30 mouse cellular contexts compared by ENCODE assay signal in genomic region chr11:58180756-58181155, GRCm38 (mm10). TPM values are rescaled to one million over a fixed set of nuclear protein-coding genes. Genes with fewer than 3 reads are reported as not detected.
DNase-seq lines count a peak whose midpoint lies in the region; ATAC-seq and TF ChIP-seq lines count a peak whose summit lies in the region.
"Had no signal": no experiment of that assay in that cellular context is flagged by ENCODE, and none has a peak within 500 bp of the region (broad histone marks: within the 10 kb centered on the region; RNA-seq: fewer than 3 reads in every experiment).

No protein-coding gene starts in this region.

- H3K9me3 ChIP-seq in heart, embryonic 16.5 days (replicated peaks; ENCODE audit: control insufficient read depth, low read length): no peaks in the 10 kb centered on the region
- H3K9me3 ChIP-seq in heart, embryonic 10.5 days: no peaks in the 10 kb centered on the region
- no peaks in the 10 kb centered on the region for H3K9me3 ChIP-seq in kidney, embryonic 14.5 days (ENCODE audit: control insufficient read depth, low read length)
- H3K9me3 ChIP-seq: embryonic facial prominence, embryonic 10.5 days; embryonic facial prominence, embryonic 15.5 days; forebrain, embryonic 12.5 days; G1E; hindbrain, embryonic 10.5 days; intestine, embryonic 15.5 days; limb, embryonic 13.5 days; liver, embryonic 15.5 days; lung, embryonic 15.5 days; midbrain, embryonic 10.5 days; midbrain, embryonic 15.5 days had no signal

- no peak for DNase-seq in heart, embryonic 10.5 days (ENCODE audit: low spot score)
- peak; percentile 80 for DNase-seq in kidney, adult 2 months
- no peak for DNase-seq in spleen, adult 2 months (ENCODE audit: low read depth in 1 of 2, low spot score in 2 of 2)
- no peak for DNase-seq in spleen, postnatal 14 days (ENCODE audit: low spot score in 2 of 2)
- peak; percentile 54 to 67 for DNase-seq in kidney, postnatal 36 days
- no peak for DNase-seq in thymus, adult 18-20 months
- DNase-seq: adrenal gland, postnatal 10 days; cerebellum, adult 8-10 months; cerebellum, postnatal 25 days; forebrain, postnatal 0 days; heart, postnatal 14 days; layer of hippocampus, adult 9-11 months; right cerebral cortex, adult 18-20 months; spleen, adult 18-20 months had no signal

- ATAC-seq in heart, embryonic 16.5 days (replicated peaks; ENCODE audit: extremely low read depth, insufficient read depth, low FRiP score): no peak
- no peak for ATAC-seq in kidney, embryonic 14.5 days (ENCODE audit: low FRiP score, low TSS enrichment)
- ATAC-seq: forebrain, postnatal 0 days; hindbrain, embryonic 16.5 days; intestine, embryonic 15.5 days; midbrain, embryonic 15.5 days; Patski had no signal

- no peak for TF ChIP-seq POLR2A in kidney, adult 2 months (IDR thresholded peaks at IDR 0.05; ENCODE audit: low read depth, low read length)
- no peak for TF ChIP-seq POLR2A in spleen, adult 2 months (IDR thresholded peaks at IDR 0.05; ENCODE audit: low read depth, low read length)

- H3K36me3 ChIP-seq in heart, embryonic 16.5 days (ENCODE audit: control insufficient read depth, insufficient read depth): peaks cover 20% of the 10 kb centered on the region
- H3K36me3 ChIP-seq in heart, embryonic 10.5 days: peaks cover 39% of the 10 kb centered on the region
- H3K36me3 ChIP-seq in kidney, adult 2 months (ENCODE audit: control insufficient read depth, insufficient read depth, low read length): no peaks in the 10 kb centered on the region
- peaks cover 33% of the 10 kb centered on the region for H3K36me3 ChIP-seq in kidney, embryonic 14.5 days (ENCODE audit: control insufficient read depth, insufficient read depth, low read length)
- peaks cover 15% of the 10 kb centered on the region for H3K36me3 ChIP-seq in spleen, adult 2 months (ENCODE audit: control insufficient read depth, insufficient read depth, low read length)

- peaks cover 6% of the 10 kb centered on the region; the same call in 1 of the 2 replicates for H3K4me1 ChIP-seq in heart, embryonic 16.5 days (ENCODE audit: control insufficient read depth, insufficient read depth, low read length)
- 0 out of 2 replicates have a peak, but pooled peaks cover 3% of the 10 kb centered on the region for H3K4me1 ChIP-seq in heart, embryonic 10.5 days
- no peaks in the 10 kb centered on the region; the same call in 1 of the 2 replicates for H3K4me1 ChIP-seq in kidney, adult 2 months (ENCODE audit: control insufficient read depth, insufficient read depth, low read length)
- no peaks in the 10 kb centered on the region for H3K4me1 ChIP-seq in kidney, embryonic 14.5 days (ENCODE audit: control insufficient read depth, insufficient read depth, low read length)
- H3K4me1 ChIP-seq in spleen, adult 2 months (ENCODE audit: control insufficient read depth, insufficient read depth, insufficient read length): peaks cover 13% of the 10 kb centered on the region
- H3K4me1 ChIP-seq: embryonic facial prominence, embryonic 15.5 days; forebrain, embryonic 12.5 days; hindbrain, embryonic 10.5 days; intestine, embryonic 15.5 days; limb, embryonic 13.5 days; liver, embryonic 15.5 days; lung, embryonic 15.5 days; midbrain, embryonic 10.5 days; midbrain, embryonic 15.5 days had no signal

- H3K4me3 ChIP-seq in heart, embryonic 16.5 days (ENCODE audit: low read length): no peak overlapping the region
- H3K4me3 ChIP-seq in heart, embryonic 10.5 days: no peak overlapping the region
- no peak overlapping the region for H3K4me3 ChIP-seq in kidney, adult 2 months (ENCODE audit: insufficient read depth, low read depth, low read length)
- H3K4me3 ChIP-seq in kidney, embryonic 14.5 days (ENCODE audit: low read length): no peak overlapping the region
- no peak overlapping the region for H3K4me3 ChIP-seq in spleen, adult 2 months (ENCODE audit: extremely low read depth, insufficient read depth, insufficient read length)
- H3K4me3 ChIP-seq: embryonic facial prominence, embryonic 10.5 days; embryonic facial prominence, embryonic 15.5 days; forebrain, embryonic 12.5 days; hindbrain, embryonic 10.5 days; intestine, embryonic 15.5 days; limb, embryonic 13.5 days; liver, embryonic 15.5 days; lung, embryonic 15.5 days; midbrain, embryonic 10.5 days; midbrain, embryonic 15.5 days had no signal

- 0 out of 2 replicates have a peak overlapping the region, but pooled peaks have one; percentile 43 for H3K27ac ChIP-seq in heart, embryonic 16.5 days (ENCODE audit: low read length)
- no peak overlapping the region for H3K27ac ChIP-seq in heart, embryonic 10.5 days
- no peak overlapping the region for H3K27ac ChIP-seq in kidney, adult 2 months (ENCODE audit: insufficient read depth, low read depth, low read length)
- H3K27ac ChIP-seq in kidney, embryonic 14.5 days (ENCODE audit: low read depth, low read length): no peak overlapping the region
- 0 out of 2 replicates have a peak overlapping the region, but pooled peaks have one; percentile 5 for H3K27ac ChIP-seq in spleen, adult 2 months (ENCODE audit: insufficient read depth, low read length)
- H3K27ac ChIP-seq: embryonic facial prominence, embryonic 10.5 days; embryonic facial prominence, embryonic 15.5 days; forebrain, embryonic 12.5 days; hindbrain, embryonic 10.5 days; intestine, embryonic 15.5 days; limb, embryonic 13.5 days; liver, embryonic 15.5 days; lung, embryonic 15.5 days; midbrain, embryonic 10.5 days; midbrain, embryonic 15.5 days had no signal

- WGBS in heart, embryonic 16.5 days: 85% methylated on average over 7 of the region's 7 CpGs
- 91% methylated on average over 7 of the region's 7 CpGs for WGBS in heart, embryonic 10.5 days
- WGBS in kidney, adult 2 months: 62% methylated on average over 7 of the region's 7 CpGs
- 88% methylated on average over 7 of the region's 7 CpGs for WGBS in kidney, embryonic 14.5 days
- 95% methylated on average over 7 of the region's 7 CpGs for WGBS in spleen, adult 2 months

- no peaks in the 10 kb centered on the region for H3K27me3 ChIP-seq in heart, embryonic 16.5 days (ENCODE audit: control insufficient read depth, insufficient read depth, low read length)
- no peaks in the 10 kb centered on the region for H3K27me3 ChIP-seq in heart, embryonic 10.5 days (ENCODE audit: insufficient read depth, poor library complexity, severe bottlenecking)
- no peaks in the 10 kb centered on the region for H3K27me3 ChIP-seq in kidney, adult 2 months (replicated peaks; ENCODE audit: control insufficient read depth, insufficient read depth, low read length)
- H3K27me3 ChIP-seq in kidney, embryonic 14.5 days (ENCODE audit: control insufficient read depth, insufficient read depth, low read length): no peaks in the 10 kb centered on the region
- H3K27me3 ChIP-seq in spleen, adult 2 months (ENCODE audit: control insufficient read depth, insufficient read depth, low read length): no peaks in the 10 kb centered on the region
- H3K27me3 ChIP-seq: embryonic facial prominence, embryonic 15.5 days; forebrain, embryonic 12.5 days; intestine, embryonic 15.5 days; limb, embryonic 13.5 days; liver, embryonic 15.5 days; lung, embryonic 15.5 days; midbrain, embryonic 15.5 days; Patski had no signal

- TF ChIP-seq CTCF in kidney, adult 2 months (conservative IDR thresholded peaks at IDR 0.05; ENCODE audit: insufficient read depth, insufficient read length, low read depth, low read length): no peak
- no peak for TF ChIP-seq CTCF in spleen, adult 2 months (IDR thresholded peaks at IDR 0.05; ENCODE audit: extremely low read depth, insufficient read depth, insufficient read length, insufficient replicate concordance)

- H3K4me2 ChIP-seq in heart, embryonic 16.5 days (ENCODE audit: low read depth, low read length): no peak overlapping the region
- H3K4me2 ChIP-seq in kidney, embryonic 14.5 days (replicated peaks; ENCODE audit: low read depth, low read length): no peak overlapping the region
- H3K4me2 ChIP-seq: embryonic facial prominence, embryonic 15.5 days; forebrain, embryonic 12.5 days; heart, embryonic 11.5 days; intestine, embryonic 15.5 days; limb, embryonic 13.5 days; liver, embryonic 15.5 days; lung, embryonic 15.5 days; midbrain, embryonic 15.5 days had no signal

- H3K9ac ChIP-seq in heart, embryonic 16.5 days (ENCODE audit: low read length): no peak overlapping the region
- no peak overlapping the region for H3K9ac ChIP-seq in kidney, embryonic 14.5 days (ENCODE audit: low read depth, low read length)
- H3K9ac ChIP-seq: embryonic facial prominence, embryonic 15.5 days; forebrain, embryonic 12.5 days; forebrain, postnatal 0 days; intestine, embryonic 15.5 days; limb, embryonic 13.5 days; liver, embryonic 15.5 days; lung, embryonic 15.5 days; midbrain, embryonic 15.5 days had no signal

RNA-seq across cellular contexts. Expression of gene Mrpl22, which starts 9.3 kb away (rescaled TPM):
- polyA plus RNA-seq in heart, embryonic 16.5 days (2015; fragmentation: Nextera tagmentation; extraction: Ambion mirVana): 112 TPM in 2 replicates
- 116 and 137 TPM in 2 replicates for polyA plus RNA-seq in heart, embryonic 10.5 days (2016; fragmentation: Nextera tagmentation; extraction: Ambion mirVana)
- polyA plus RNA-seq in kidney, adult 2 months (2012; rRNA removed): 52.1 and 78.2 TPM in 2 replicates
- polyA plus RNA-seq in kidney, embryonic 14.5 days (2014; fragmentation: Nextera tagmentation; extraction: Ambion mirVana): 137 and 186 TPM in 2 replicates
- 15.5 and 15.9 TPM in 2 replicates for polyA plus RNA-seq in spleen, adult 2 months (2012; rRNA removed)

RNA-seq across cellular contexts. Expression of gene Gemin5, which starts 12.4 kb away (rescaled TPM):
- 11.5 and 12.4 TPM in 2 replicates for polyA plus RNA-seq in heart, embryonic 16.5 days (2015; fragmentation: Nextera tagmentation; extraction: Ambion mirVana)
- polyA plus RNA-seq in heart, embryonic 10.5 days (2016; fragmentation: Nextera tagmentation; extraction: Ambion mirVana): 20.9 and 26.2 TPM in 2 replicates
- 5.3 and 6.3 TPM in 2 replicates for polyA plus RNA-seq in kidney, adult 2 months (2012; rRNA removed)
- 27.1 and 35.7 TPM in 2 replicates for polyA plus RNA-seq in kidney, embryonic 14.5 days (2014; fragmentation: Nextera tagmentation; extraction: Ambion mirVana)
- polyA plus RNA-seq in spleen, adult 2 months (2012; rRNA removed): 6.1 and 6.9 TPM in 2 replicates

RNA-seq across cellular contexts. Expression of gene Igtp, which starts 18.6 kb away (rescaled TPM):
- 8.2 and 12.3 TPM in 2 replicates for polyA plus RNA-seq in heart, embryonic 16.5 days (2015; fragmentation: Nextera tagmentation; extraction: Ambion mirVana)
- 3.1 and 3.4 TPM in 2 replicates for polyA plus RNA-seq in heart, embryonic 10.5 days (2016; fragmentation: Nextera tagmentation; extraction: Ambion mirVana)
- 15.9 and 18.6 TPM in 2 replicates for polyA plus RNA-seq in kidney, adult 2 months (2012; rRNA removed)
- polyA plus RNA-seq in kidney, embryonic 14.5 days (2014; fragmentation: Nextera tagmentation; extraction: Ambion mirVana): 3.3 and 4.2 TPM in 2 replicates
- 25.4 and 27.3 TPM in 2 replicates for polyA plus RNA-seq in spleen, adult 2 months (2012; rRNA removed)

RNA-seq across cellular contexts. Expression of gene Irgm2, which starts 18.7 kb away (rescaled TPM):
- 4.2 and 6.4 TPM in 2 replicates for polyA plus RNA-seq in heart, embryonic 16.5 days (2015; fragmentation: Nextera tagmentation; extraction: Ambion mirVana)
- polyA plus RNA-seq in heart, embryonic 10.5 days (2016; fragmentation: Nextera tagmentation; extraction: Ambion mirVana): 0.90 and 1.1 TPM in 2 replicates
- 14.7 and 18.9 TPM in 2 replicates for polyA plus RNA-seq in kidney, adult 2 months (2012; rRNA removed)
- 0.84 and 1.9 TPM in 2 replicates for polyA plus RNA-seq in kidney, embryonic 14.5 days (2014; fragmentation: Nextera tagmentation; extraction: Ambion mirVana)
- 18.3 and 21.1 TPM in 2 replicates for polyA plus RNA-seq in spleen, adult 2 months (2012; rRNA removed)

Comparison
In these comparisons a context has a peak if more than half of its experiments do, and no peak if none do; other contexts are left out.
1. H3K27ac ChIP-seq: peak in heart, embryonic 16.5 days (single experiment) and spleen, adult 2 months (single experiment); none in heart, embryonic 10.5 days (single experiment), kidney, adult 2 months (single experiment) and kidney, embryonic 14.5 days (single experiment).
2. DNase-seq: peak in kidney, adult 2 months (single experiment) and kidney, postnatal 36 days (2 of 2); none in heart, embryonic 10.5 days (single experiment), spleen, adult 2 months (0 of 2), spleen, postnatal 14 days (0 of 2) and thymus, adult 18-20 months (0 of 2).